Mouse (Mus musculus): ENCODE measurements around the gene Tradd. TPM values are rescaled to one million over a fixed set of nuclear protein-coding genes. Genes with fewer than 3 reads are reported as not detected.

Gene Tradd
- 14.8 and 21.8 TPM in 2 replicates for polyA plus RNA-seq (2014; fragmentation: Nextera tagmentation; extraction: Ambion mirVana)

DNA sequence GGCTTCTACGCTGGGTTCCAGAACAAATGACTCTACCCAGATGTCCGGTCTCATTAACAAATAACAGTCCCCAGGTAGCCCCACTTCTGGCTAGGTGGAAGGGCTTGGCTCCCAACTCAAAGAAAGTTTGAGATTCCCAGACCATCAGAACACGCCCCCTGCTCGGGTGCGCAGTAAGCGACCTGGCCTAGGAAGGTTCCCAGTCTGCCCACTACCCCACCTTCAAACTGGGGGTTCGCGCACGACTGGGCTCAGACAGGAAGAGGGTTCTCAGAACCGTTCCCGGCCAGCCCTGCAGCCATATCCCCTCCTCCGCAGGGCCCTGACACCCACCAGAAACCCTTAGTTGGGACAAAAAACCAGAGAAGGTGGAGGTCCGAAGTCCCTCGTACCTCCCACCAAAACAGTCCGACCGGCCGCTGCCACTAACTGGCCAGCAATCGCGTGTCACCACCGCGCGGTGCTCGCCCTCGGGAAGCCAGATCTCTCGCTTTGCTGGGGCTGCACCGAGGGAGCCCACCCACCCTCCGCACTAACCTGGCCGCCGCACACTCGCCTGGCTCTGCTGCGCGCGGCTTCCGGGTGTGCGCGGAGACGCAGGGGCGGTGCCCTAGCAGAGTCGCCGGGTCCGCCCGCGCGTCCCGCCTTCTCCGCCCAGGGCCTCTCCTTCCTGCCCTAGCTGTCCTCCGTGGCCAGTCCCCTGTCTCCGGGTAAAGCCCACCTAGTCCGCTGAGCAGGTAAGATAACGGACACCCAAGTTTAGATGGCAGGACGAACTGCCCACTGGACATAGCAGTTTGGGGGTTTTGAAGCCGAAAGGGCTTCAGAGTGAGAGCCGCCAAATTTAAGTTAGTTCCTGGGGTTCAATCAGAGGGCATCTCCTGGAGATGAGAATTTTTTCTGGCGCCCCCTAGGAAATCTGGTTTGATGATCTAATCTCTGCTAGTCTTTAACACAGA is at the start of gene Tradd, which contains the start of gene Fbxl8:
TSS of gene Tradd (minus strand) at position 586 of the 959 bp plus-strand sequence.
TSS of gene Fbxl8 (plus strand) at position 625 of the 959 bp plus-strand sequence.
- peak; percentile 52 for DNase-seq (ENCODE audit: low spot score)

DNA sequence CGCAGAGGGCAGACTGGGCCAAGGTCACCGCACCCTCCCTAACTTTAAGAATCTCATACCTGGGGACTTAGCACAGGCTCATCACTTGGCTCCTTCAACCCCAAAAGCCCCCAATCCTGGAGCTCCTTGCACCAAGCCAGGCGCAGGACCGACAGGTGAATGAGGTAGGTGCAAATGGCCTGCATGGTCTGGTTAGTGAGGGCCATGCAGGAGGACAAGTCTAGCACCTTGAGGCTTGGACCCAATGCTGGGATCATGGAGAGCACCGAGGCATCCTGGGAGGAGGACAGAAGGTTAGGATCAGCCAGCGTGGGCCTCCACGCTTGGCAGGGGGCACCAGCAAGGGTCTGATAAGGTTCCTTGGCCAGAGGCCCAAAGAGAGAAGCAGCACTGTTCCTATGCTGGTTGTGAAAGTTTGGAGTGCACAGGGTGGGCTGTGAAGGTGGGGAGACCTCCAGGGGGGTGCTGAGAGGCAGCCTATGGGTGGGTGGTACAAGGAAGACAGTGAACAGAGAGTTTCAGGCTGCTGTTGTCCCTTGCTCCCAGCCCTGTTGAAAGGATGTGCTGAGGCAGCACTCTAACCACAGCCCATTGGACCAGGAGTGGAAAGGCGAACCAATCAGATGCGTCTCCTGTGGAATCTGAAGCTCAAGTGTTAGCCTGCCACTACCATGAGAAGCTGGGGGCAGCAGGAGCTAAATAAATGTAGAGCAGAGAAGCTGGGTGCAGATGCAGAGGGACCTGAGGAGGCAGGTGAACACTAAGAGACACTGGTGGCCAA is 49.4 kb upstream of the Tradd start:
- Histone ChIP-seq H3K9me3 (replicated peaks; ENCODE audit: control insufficient read depth, low read length) (no peaks in the 10 kb centered on the region), H3K9ac (ENCODE audit: low read length) (no peak overlapping the region), H3K4me1 (ENCODE audit: control insufficient read depth, insufficient read depth, low read length) (no peaks in the 10 kb centered on the region), H3K4me3 (ENCODE audit: low read depth, low read length) (no peak overlapping the region), H3K36me3 (ENCODE audit: control insufficient read depth, insufficient read depth, low read length) (peaks cover 72% of the 10 kb centered on the region), H3K4me2 (ENCODE audit: low read length) (no peak overlapping the region), H3K27me3 (replicated peaks; ENCODE audit: control insufficient read depth, insufficient read depth, low read length) (no peaks in the 10 kb centered on the region), H3K27ac (ENCODE audit: low read depth, low read length) (no peak overlapping the region)
- ATAC-seq (no peak), DNase-seq (ENCODE audit: low spot score) (no peak)
- 87% methylated on average over 9 of the region's 9 CpGs for WGBS

More for the DNA sequence above, at the start of gene Tradd, which contains the start of gene Fbxl8:
- Histone ChIP-seq H3K4me1 (ENCODE audit: control insufficient read depth, insufficient read depth, low read length) (peaks cover 6% of the 10 kb centered on the region; the same call in 1 of the 2 replicates), H3K4me3 (ENCODE audit: low read depth, low read length) (peak within 1 kb of the TSS; percentile 52), H3K27ac (ENCODE audit: low read depth, low read length) (no peak within 1 kb of the TSS), H3K9me3 (replicated peaks; ENCODE audit: control insufficient read depth, low read length) (no peaks in the 10 kb centered on the region), H3K9ac (ENCODE audit: low read length) (peak within 1 kb of the TSS; percentile 68), H3K36me3 (ENCODE audit: control insufficient read depth, insufficient read depth, low read length) (no peaks in the 10 kb centered on the region), H3K4me2 (ENCODE audit: low read length) (peak within 1 kb of the TSS; percentile 83), H3K27me3 (replicated peaks; ENCODE audit: control insufficient read depth, insufficient read depth, low read length) (peaks cover 84% of the 10 kb centered on the region)
- peak; percentile 38 for ATAC-seq
- 2% methylated on average over 54 of the region's 54 CpGs for WGBS

DNA sequence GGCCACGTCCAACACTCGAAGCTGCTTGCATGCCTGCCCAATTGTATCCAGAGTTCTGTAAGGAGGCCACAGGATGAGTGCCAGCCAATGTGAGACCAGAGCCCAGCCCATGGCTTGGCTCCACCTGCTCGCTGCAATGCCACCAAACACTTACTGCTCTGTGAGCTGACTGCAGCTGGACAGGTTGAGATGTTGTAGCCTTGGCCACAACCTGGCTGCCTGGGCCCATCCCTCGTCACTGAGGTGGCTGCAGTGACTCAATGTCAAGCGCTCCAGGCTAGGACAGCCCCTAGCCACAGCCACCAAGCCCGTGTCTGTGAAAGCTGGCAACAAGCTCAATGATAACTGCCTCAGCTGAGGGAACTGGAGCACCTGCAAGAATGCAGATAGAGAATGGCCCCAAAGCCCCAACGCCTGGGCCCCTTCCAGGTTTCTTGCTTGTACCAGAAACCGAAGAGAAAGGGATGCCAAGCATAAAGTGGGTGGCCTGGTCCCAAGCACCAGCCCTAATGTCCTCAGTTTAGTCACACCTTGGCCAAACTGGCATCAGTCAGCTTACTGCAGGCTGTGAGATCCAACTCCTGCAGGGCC is 48.6 kb upstream of the Tradd start:
- Histone ChIP-seq H3K27me3 (replicated peaks; ENCODE audit: control insufficient read depth, insufficient read depth, low read length) (no peaks in the 10 kb centered on the region), H3K27ac (ENCODE audit: low read depth, low read length) (no peak overlapping the region), H3K4me1 (ENCODE audit: control insufficient read depth, insufficient read depth, low read length) (no peaks in the 10 kb centered on the region), H3K4me3 (ENCODE audit: low read depth, low read length) (no peak overlapping the region), H3K36me3 (ENCODE audit: control insufficient read depth, insufficient read depth, low read length) (peaks cover 74% of the 10 kb centered on the region), H3K9me3 (replicated peaks; ENCODE audit: control insufficient read depth, low read length) (no peaks in the 10 kb centered on the region), H3K9ac (ENCODE audit: low read length) (no peak overlapping the region), H3K4me2 (ENCODE audit: low read length) (no peak overlapping the region)
- WGBS: 93% methylated on average over 8 of the region's 8 CpGs
- ATAC-seq (no peak), DNase-seq (ENCODE audit: low spot score) (no peak)

DNA sequence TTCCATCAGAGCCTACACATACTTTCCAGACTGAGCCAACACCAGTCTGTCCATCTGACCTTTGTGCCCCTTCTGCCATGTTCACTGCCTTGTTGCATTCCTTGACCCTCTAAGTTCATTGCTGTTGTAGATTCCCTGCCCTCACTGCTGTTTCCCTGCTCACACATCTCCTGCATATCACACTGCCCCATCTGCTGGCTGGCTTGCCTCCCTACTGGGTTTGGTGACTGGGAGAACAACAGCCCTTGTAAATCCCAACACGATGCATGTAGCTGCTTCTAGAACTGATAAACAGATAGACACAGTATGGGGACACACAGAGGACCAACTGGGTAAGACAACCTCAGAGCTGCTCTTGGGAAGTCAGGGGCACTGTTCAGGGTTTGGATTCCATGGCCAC is 47.3 kb upstream of the Tradd start:
- WGBS: 83% methylated on average over 1 of the region's 1 CpGs
- Histone ChIP-seq H3K36me3 (ENCODE audit: control insufficient read depth, insufficient read depth, low read length) (peaks cover 79% of the 10 kb centered on the region), H3K4me1 (ENCODE audit: control insufficient read depth, insufficient read depth, low read length) (no peaks in the 10 kb centered on the region), H3K27ac (ENCODE audit: low read depth, low read length) (no peak overlapping the region), H3K9ac (ENCODE audit: low read length) (no peak overlapping the region), H3K9me3 (replicated peaks; ENCODE audit: control insufficient read depth, low read length) (no peaks in the 10 kb centered on the region), H3K4me3 (ENCODE audit: low read depth, low read length) (no peak overlapping the region), H3K27me3 (replicated peaks; ENCODE audit: control insufficient read depth, insufficient read depth, low read length) (no peaks in the 10 kb centered on the region), H3K4me2 (ENCODE audit: low read length) (no peak overlapping the region)
- no peak for DNase-seq (ENCODE audit: low spot score)
- no peak for ATAC-seq

DNA sequence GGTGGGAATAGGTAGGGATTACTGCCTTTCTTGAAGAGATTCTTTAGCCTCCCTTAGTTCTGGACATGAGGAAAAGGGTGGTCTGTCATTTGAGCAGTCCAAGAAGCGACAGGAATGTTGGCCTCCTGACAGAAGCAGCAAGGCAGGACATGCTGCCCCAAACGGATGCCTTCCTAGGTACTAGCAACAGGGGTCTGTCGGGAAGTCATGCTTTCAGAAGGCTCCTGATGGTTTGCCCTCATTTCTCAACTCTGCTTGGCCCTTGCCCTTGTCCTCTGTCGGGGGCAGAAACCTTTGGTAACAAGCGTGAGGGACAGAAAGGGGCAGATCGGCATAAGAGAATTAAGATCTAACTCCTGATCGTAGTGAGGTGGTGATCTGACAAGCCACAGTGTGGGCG is 45.7 kb upstream of the Tradd start:
- H3K4me3 ChIP-seq (ENCODE audit: low read depth, low read length): no peak overlapping the region
- 0 out of 2 replicates have a peak, but pooled peaks cover 3% of the 10 kb centered on the region for H3K4me1 ChIP-seq (ENCODE audit: control insufficient read depth, insufficient read depth, low read length)
- no peaks in the 10 kb centered on the region for H3K27me3 ChIP-seq (replicated peaks; ENCODE audit: control insufficient read depth, insufficient read depth, low read length)
- H3K27ac ChIP-seq (ENCODE audit: low read depth, low read length): no peak overlapping the region
- ATAC-seq (no peak), DNase-seq (ENCODE audit: low spot score) (no peak)
- no peak overlapping the region for H3K4me2 ChIP-seq (ENCODE audit: low read length)
- no peak overlapping the region for H3K9ac ChIP-seq (ENCODE audit: low read length)
- WGBS: 86% methylated on average over 8 of the region's 8 CpGs
- H3K9me3 ChIP-seq (replicated peaks; ENCODE audit: control insufficient read depth, low read length): no peaks in the 10 kb centered on the region
- peaks cover 69% of the 10 kb centered on the region for H3K36me3 ChIP-seq (ENCODE audit: control insufficient read depth, insufficient read depth, low read length)

DNA sequence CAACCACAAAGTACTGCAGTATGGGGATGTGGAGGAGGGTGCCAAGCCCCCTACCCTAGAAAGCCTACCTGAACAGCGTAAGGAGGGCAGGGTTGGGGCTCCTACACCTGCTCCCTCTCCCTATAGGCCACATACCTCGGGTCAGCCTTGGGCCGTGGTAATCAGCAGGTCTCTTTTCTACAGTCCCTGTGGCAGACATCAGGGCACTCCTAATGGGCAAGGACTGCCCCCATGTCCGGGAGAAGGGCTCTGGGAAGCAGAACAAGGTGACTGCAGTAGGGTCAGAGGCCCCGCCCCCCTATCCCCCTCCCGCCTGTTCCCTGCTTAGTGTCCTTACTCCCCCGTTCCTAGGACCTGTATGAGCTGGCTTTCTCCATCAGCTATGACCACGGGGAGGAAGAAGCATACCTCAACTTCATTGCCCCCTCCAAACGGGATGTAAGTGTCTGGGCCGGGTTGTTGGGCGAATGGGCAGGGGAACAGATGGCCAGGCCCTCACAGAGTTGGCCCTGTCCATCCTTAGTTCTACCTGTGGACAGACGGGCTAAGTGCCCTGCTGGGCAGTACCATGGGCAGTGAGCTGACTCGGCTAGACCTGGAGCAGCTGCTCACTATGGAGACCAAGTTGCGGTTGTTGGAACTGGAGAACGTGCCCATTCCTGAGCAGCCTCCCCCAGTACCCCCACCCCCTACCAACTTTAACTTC is 44.9 kb upstream of the Tradd start:
- Histone ChIP-seq H3K9me3 (replicated peaks; ENCODE audit: control insufficient read depth, low read length) (no peaks in the 10 kb centered on the region), H3K27ac (ENCODE audit: low read depth, low read length) (no peak overlapping the region), H3K27me3 (replicated peaks; ENCODE audit: control insufficient read depth, insufficient read depth, low read length) (no peaks in the 10 kb centered on the region), H3K4me2 (ENCODE audit: low read length) (no peak overlapping the region), H3K4me1 (ENCODE audit: control insufficient read depth, insufficient read depth, low read length) (0 out of 2 replicates have a peak, but pooled peaks cover 3% of the 10 kb centered on the region), H3K9ac (ENCODE audit: low read length) (no peak overlapping the region), H3K4me3 (ENCODE audit: low read depth, low read length) (no peak overlapping the region), H3K36me3 (ENCODE audit: control insufficient read depth, insufficient read depth, low read length) (peaks cover 68% of the 10 kb centered on the region)
- WGBS: 81% methylated on average over 15 of the region's 15 CpGs
- DNase-seq (ENCODE audit: low spot score) (no peak), ATAC-seq (no peak)

DNA sequence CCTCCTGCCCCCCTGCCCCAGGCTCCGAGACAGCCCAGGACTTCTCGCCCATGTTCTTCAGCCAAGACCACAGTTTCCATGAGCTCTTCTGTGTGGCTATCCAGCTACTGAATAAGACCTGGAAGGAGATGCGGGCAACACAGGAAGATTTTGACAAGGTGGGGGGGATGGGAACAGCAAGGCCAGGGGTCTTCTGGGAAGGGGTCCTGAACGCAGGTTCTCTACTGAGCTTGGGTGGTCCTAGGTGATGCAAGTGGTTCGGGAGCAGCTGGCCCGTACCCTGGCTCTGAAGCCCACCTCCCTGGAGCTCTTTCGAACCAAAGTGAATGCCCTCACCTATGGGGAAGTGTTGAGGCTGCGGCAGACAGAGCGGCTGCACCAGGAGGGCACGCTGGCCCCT is 44.0 kb upstream of the Tradd start:
- 96% methylated on average over 10 of the region's 10 CpGs for WGBS
- H3K4me1 ChIP-seq (ENCODE audit: control insufficient read depth, insufficient read depth, low read length): 0 out of 2 replicates have a peak, but pooled peaks cover 3% of the 10 kb centered on the region

DNA sequence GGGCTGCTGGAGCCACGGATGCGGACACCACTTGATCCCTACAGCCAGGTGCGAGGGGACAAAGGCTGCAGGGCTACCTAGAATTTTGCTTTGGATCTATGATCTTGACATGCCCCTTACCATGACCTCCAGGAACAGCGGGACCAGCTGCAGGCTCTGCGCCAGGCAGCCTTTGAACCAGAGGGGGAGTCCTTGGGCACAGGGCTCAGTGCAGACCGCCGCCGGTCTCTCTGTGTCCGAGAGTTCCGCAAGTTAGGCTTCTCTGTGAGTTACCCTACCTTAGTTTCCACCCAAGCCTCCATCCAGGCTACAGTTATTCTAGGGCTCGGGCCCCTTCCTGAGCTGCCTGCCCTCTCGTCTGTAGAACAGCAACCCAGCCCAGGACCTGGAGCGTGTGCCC is 43.3 kb upstream of the Tradd start:
- no peak for ATAC-seq
- DNase-seq (ENCODE audit: low spot score): no peak
- H3K9ac ChIP-seq (ENCODE audit: low read length): no peak overlapping the region
- H3K27ac ChIP-seq (ENCODE audit: low read depth, low read length): no peak overlapping the region
- H3K4me2 ChIP-seq (ENCODE audit: low read length): no peak overlapping the region
- WGBS: 95% methylated on average over 13 of the region's 13 CpGs
- H3K36me3 ChIP-seq (ENCODE audit: control insufficient read depth, insufficient read depth, low read length): peaks cover 66% of the 10 kb centered on the region
- H3K9me3 ChIP-seq (replicated peaks; ENCODE audit: control insufficient read depth, low read length): no peaks in the 10 kb centered on the region
- 0 out of 2 replicates have a peak, but pooled peaks cover 3% of the 10 kb centered on the region for H3K4me1 ChIP-seq (ENCODE audit: control insufficient read depth, insufficient read depth, low read length)
- no peaks in the 10 kb centered on the region for H3K27me3 ChIP-seq (replicated peaks; ENCODE audit: control insufficient read depth, insufficient read depth, low read length)
- no peak overlapping the region for H3K4me3 ChIP-seq (ENCODE audit: low read depth, low read length)

More for the DNA sequence above, 44.0 kb upstream of the Tradd start:
- Histone ChIP-seq H3K9ac (ENCODE audit: low read length) (no peak overlapping the region), H3K4me2 (ENCODE audit: low read length) (no peak overlapping the region), H3K9me3 (replicated peaks; ENCODE audit: control insufficient read depth, low read length) (no peaks in the 10 kb centered on the region), H3K4me3 (ENCODE audit: low read depth, low read length) (no peak overlapping the region), H3K27me3 (replicated peaks; ENCODE audit: control insufficient read depth, insufficient read depth, low read length) (no peaks in the 10 kb centered on the region), H3K36me3 (ENCODE audit: control insufficient read depth, insufficient read depth, low read length) (peaks cover 66% of the 10 kb centered on the region), H3K27ac (ENCODE audit: low read depth, low read length) (no peak overlapping the region)
- ATAC-seq (no peak), DNase-seq (ENCODE audit: low spot score) (no peak)
